8 mouse cellular contexts compared by ENCODE assay signal in genomic region chrX:94121866-94122708, GRCm38 (mm10). TPM values are rescaled to one million over a fixed set of nuclear protein-coding genes. Genes with fewer than 3 reads are reported as not detected.
DNase-seq lines count a peak whose midpoint lies in the region; ATAC-seq lines count a peak whose summit lies in the region.

No protein-coding gene starts in this region.

- no peaks in the 10 kb centered on the region for H3K4me1 ChIP-seq in intestine, embryonic 15.5 days (replicated peaks)

- H3K27me3 ChIP-seq in intestine, embryonic 15.5 days (replicated peaks), result peaks cover 4% of the 10 kb centered on the region; the same call in 1 of the 2 replicates

- intact Hi-C loops in left cerebral cortex, postnatal 25 days (cut with DNase I), result loop anchor here (1.0 kb wide), 1 partner anchor 55 kb away; no protein-coding TSS in a partner anchor

- peak; percentile 92 for ATAC-seq in intestine, embryonic 15.5 days

- peak overlapping the region; percentile 61 for H3K4me3 ChIP-seq in intestine, embryonic 15.5 days (replicated peaks)

- H3K27ac ChIP-seq in intestine, embryonic 15.5 days, result peak overlapping the region; percentile 99

- H3K4me2 ChIP-seq in intestine, embryonic 15.5 days (replicated peaks), result peak overlapping the region; percentile 60

- no peaks in the 10 kb centered on the region for H3K36me3 ChIP-seq in intestine, embryonic 15.5 days

- DNase-seq in adrenal gland, adult 2 months, result peak; percentile 92
- DNase-seq in embryo, embryonic 11 days, result peak; percentile 90
- DNase-seq in gastrocnemius, postnatal 25 days, result peak; percentile 87
- DNase-seq in left cerebral cortex, postnatal 25 days (ENCODE audit: low spot score in 2 of 2), result peak; percentile 84
- peak; percentile 89 for DNase-seq in mesoderm, embryonic 11.5 days (ENCODE audit: low read depth, low spot score)
- DNase-seq in right cerebral cortex, postnatal 25 days, result peak; percentile 80
- peak; percentile 78 to 83 for DNase-seq in urinary bladder, postnatal 4 days (ENCODE audit: low spot score in 2 of 2)

- WGBS in intestine, embryonic 15.5 days, result 24% methylated on average over 65 of the region's 65 CpGs

- no peaks in the 10 kb centered on the region for H3K9me3 ChIP-seq in intestine, embryonic 15.5 days

- peak overlapping the region; percentile 84 for H3K9ac ChIP-seq in intestine, embryonic 15.5 days

RNA-seq across cellular contexts. Expression of gene Zfx, which starts 1.4 kb away (rescaled TPM):
- 10 to 100 TPM; 19.6 to 28.6 TPM for total RNA-seq in adrenal gland, adult 2 months (2021)
- polyA plus RNA-seq in adrenal gland, adult 2 months (2012; rRNA removed), result 1.7 and 1.8 TPM in 2 replicates
- total RNA-seq in gastrocnemius, postnatal 25 days (2021), result 10 to 100 TPM; 16.0 to 20.2 TPM
- polyA plus RNA-seq in intestine, embryonic 15.5 days (2015; fragmentation: Nextera tagmentation; extraction: Ambion mirVana), result 27.2 and 27.8 TPM in 2 replicates
- 10 to 100 TPM; 31.3 to 32.1 TPM for total RNA-seq in left cerebral cortex, postnatal 25 days (2021)

Comparison
In these comparisons a context has a peak if more than half of its experiments do, and no peak if none do; other contexts are left out.
1. Peak in every context shown above with its lines: DNase-seq, ATAC-seq, H3K4me3 ChIP-seq and H3K27ac ChIP-seq.